Mouse (Mus musculus): ENCODE data around the gene Myo1g. TPM values are rescaled to one million over a fixed set of nuclear protein-coding genes. Genes with fewer than 3 reads are reported as not detected.

The Myo1g gene
- total RNA-seq, 2 experiments from 2014 or later: 6.3 to 6.5 TPM

DNA sequence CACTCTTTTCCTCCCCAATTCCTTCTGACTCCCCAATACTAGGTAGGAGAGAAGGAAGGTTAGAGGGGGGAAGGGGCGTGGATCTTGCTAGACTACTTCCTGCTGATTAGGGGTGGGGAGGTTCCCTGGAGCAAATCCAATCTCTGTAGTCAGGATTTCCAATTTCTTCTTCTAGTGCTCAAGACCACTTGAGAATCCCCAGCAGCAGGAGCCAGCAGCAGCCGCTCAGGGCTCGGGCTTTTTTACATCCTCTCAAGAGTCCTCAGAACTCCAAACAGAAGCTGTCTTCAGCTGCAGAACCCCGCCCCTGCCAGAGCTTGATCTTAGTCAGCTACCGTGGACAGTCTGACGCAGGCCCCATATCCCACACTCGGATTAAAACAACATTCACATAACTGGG, 33.3 kb downstream of the Myo1g start:
- no peak for DNase-seq

DNA sequence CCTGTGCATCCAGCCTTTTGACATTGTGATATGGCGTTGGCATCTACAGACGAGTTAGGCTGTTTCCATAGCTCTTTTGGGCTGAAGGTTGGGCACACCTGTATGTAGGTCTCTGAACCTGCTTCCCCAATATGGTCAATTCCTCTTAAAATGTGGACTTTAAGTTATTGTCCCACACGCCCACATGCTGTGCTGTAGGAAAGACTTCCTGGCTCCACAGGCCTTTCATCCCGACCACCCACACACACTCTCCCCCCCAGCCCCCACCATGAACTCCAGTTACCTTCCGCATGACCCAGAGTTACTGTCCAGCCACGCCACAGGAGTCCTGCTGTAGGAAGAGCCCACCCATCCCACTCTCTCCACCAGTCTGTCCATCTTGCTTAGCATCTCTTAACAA, 33.8 kb downstream of the Myo1g start:
- DNase-seq: no peak

DNA sequence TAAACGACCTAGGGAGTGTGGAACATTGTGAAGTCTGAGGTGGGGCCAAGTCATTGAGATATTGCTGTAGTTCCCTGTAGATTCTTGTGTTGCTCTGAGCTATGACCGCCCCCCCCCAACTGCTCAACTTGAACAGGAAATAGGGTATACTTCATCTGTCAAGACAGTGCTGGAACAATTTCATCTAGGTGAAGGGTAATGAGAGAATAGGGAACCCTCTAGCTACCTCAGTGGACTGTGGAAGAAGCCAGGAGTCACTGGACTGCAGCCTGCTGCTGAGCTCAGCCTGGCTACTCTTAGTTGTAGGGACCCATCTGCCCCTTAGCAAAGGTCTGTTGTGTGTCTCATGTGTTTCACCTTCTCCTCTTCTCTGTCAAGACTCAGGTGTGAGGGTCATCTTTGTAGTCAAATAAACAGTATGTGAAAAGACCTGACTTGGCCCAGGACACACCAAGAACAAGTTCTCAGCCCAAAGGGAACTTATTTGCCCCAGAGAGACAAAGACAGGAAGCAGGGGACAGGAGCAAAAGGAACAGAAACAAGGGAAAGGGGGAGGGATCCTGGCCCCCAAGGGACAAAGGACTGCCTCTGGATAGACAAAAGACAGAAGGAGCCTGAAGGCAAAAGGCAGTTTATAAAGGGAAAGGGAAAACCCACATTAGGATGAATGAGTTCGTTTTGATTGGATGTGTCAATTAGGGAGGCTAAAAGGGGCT, 36.4 kb downstream of the Myo1g start:
- DNase-seq: no peak

DNA sequence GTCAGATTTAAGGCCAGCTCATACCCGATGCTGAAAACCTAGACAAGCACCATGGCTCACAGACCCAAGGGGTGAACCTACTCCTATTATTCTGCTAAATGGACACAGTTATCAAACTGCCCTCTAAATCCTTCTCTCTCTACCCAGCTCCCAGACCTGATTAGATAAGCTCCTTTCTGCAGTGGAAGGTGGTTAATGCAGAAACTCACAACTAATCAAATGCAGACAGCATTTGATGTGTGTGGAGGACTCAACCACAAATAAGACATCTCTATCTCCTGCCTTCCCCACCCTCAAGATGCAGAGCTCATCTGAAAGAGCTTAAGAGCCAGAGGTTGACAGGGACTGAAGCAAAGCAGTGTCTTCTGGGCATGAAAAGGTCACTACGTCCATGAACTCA, 37.7 kb downstream of the Myo1g start:
- no peak for DNase-seq

DNA sequence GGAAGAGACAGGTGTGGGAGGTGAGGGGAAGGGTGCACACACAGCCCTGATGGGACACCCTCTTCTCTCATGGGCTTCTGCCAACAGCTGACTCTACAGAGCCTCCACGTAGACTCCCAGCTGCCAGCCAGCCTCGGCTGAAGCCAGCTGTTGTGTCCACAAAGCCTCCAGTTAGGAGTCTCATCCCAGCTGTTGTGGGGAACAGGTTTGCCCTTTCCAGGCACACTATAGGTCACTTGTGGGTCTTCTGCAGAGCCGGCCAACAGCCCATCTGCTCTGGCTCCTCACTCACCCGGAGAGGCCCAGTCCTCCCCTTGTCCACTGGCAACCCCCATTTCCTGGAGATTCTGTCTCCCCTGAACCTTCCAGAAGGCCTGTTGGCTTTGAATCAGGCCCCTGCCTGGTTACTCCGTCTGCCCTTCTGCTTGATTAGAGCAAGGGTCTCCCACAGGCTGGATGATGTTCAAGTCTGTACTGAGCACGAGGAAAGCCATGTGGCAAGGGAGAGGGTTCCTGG, 39.0 kb downstream of the Myo1g start:
- DNase-seq: no peak

DNA sequence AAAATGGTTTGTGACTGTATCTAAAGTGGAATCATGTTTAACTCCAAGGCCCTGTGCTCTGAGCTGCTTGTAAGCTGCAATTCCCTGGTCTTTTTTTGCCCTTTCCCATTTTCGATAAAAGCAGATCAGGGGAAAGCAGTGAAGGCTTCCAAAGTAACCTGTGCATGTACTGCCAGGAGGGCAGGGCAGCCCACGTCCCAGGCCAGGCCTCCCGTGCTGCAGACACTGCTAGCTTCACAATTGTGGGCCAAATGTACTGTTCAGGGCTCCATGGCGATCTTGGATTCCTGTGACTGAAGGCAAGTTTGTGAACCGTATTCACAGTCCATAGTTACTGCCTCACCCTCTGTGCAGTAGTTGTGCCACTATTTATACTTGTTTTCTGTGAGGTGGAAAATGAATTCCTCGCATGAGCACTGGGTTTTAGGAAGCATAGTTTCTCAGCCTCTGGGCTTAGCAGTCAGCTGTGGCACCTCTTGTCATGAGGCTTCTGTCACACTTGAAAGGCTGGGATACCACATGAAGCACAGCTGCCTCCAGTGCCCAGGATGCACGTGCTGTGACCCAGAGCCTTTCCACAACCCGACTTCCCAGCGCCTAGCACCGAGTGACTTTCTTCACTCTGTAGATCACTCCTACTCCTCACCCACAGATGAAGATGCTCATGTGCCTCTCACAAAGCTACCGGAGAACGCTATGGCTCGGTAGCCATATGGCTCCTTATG, 39.9 kb downstream of the Myo1g start:
- DNase-seq: no peak

DNA sequence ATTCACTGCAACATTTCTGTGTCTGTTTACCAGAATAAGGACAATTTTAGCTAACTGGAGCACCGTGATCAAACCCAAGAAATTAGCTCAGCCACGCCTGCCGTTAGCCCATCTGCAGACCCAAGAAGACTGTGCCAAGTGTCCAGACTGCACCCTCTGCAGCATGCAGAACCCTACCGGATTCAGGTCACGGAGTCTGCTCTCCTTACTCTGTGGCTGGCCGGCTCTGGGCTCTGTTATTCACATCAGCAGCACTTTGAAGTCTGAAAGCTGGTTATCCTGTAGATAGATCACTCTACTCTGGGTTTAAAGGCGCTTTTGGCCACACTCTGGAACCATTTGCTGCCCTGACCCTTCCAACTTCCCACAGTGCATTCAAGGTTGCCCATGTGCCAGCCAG, 40.6 kb downstream of the Myo1g start:
- no peak for DNase-seq

DNA sequence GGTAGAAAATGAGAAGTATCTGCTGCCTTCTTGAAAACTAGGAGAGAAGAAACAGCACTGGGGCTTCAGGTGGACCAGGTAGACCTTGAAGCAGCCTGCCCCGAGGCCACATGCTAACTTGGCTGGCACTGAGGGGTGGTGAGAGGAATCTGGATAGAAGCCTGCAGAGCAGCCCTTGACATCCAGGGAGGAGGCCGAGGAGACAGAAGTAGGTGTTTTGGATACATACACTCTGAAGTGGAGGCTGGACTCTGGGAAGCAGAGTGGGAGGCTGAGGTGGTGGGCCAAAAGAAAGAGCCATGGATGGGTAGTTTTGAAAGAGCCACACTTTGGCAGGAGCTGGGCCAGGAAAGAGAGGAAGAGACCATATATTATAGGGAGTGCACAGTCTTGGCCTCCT, 41.5 kb downstream of the Myo1g start:
- no peak for DNase-seq

DNA sequence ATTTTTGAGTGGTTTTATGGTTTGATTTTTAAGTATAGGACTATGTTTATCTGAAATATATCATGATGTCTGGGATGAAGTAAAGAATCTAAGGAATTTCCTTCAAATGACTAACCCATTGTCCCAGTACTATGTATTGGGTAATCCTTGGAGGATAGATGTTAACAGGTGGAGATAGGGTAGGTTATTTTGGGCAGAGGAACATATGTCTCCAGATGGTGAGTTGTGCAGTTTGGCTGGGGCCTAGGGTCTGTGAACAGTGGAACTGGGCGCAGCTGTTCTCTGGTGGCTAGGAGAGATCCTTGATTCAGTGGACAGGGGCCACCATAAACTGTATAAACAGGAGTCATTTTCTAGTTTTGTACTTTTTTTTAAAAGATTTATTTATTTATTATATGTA, 43.4 kb downstream of the Myo1g start:
- no peak for DNase-seq

DNA sequence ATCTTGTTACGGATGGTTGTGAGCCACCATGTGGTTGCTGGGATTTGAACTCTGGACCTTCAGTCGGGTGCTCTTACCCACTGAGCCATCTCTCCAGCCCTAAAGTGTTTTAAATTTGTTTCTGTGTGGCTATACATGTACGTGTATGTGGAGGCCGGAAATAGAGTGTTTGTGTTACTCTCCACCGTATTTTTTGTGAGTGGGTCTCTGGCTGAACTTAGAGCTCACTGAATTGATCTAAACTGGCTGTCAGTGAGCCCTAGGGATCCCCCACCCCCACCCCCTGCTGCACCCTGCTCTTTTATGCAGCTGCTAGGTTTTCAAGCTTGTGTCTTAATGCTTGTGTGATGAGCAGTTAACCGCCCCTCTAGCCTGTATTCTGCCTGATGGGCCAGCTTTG, 43.9 kb downstream of the Myo1g start:
- DNase-seq: no peak

DNA sequence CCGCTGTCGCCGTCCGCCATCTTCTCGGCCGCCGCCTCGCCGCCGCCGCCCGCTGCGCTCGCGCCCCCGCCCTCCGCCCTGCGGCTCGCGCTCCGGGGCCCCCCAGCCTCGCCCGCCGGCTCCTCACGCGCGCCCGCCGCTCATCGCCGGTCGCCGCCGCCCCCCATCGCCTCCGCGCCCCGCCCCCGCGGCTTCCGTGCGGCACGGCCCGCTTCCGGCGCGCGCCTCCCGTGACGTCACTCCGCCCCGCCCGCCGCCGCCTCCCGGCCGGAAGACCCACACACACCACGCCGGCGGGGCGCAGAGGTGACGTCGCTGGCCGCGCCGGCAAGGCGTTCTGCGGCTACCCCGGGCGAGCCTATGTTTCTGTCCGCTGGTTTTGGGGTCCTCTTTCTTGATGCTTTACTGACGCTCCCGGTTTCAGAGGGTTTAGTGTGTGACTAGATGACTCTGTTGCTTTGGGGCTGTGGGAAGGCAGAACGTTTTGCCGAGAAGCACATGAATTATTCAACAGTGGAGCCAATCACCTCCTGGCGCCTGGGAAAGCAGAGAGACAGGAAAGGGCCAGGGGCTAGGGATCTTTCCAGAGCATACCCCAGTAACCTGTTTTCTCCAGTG, 44.8 kb downstream of the Myo1g start, which contains the start of gene Purb:
Purb (minus strand) TSS at position 51 of the 618 bp plus-strand sequence.
- DNase-seq: peak; percentile 97

DNA sequence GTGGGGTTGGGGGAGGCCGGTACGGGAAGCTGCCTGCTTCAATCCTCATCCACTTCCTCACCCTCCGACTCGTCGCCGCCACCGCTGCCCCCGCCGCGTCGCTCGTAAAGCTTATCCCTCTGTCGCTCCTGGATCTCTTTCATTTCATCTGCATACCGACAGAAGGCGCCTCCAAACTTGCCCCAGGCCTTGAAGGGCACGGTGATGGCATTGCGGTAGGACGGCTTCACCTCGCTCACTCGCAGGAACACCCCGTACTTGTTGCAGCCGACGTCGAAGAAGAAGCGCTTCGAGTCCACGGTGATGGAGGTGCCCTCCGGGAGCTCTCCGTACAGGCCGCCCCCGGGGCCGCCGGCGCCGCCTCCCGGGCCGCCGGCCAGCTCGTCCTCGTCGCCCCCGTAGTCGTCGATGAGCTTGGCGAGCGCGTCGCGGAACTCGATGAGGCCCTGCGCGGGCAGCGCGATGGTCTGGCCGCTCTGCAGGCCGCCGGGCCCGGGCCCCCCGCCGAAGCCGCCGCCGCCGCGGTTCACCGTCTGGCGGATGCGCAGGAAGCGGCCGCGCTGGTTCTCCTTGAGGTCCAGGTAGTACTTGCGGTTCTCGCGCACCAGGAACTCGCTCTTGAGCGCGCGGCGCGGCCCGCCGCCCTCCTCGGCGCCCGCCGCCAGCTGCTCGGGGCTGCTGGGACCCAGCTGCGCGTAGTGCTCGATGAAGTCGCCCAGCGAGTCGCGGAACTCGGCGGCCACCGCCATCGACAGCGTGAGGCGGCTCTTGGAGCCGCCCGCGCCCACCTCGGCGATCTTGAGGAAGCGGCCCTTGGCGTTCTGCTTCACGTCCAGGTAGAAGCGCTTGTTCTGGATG, 45.7 kb downstream of the Myo1g start:
- DNase-seq: peak; percentile 73

DNA sequence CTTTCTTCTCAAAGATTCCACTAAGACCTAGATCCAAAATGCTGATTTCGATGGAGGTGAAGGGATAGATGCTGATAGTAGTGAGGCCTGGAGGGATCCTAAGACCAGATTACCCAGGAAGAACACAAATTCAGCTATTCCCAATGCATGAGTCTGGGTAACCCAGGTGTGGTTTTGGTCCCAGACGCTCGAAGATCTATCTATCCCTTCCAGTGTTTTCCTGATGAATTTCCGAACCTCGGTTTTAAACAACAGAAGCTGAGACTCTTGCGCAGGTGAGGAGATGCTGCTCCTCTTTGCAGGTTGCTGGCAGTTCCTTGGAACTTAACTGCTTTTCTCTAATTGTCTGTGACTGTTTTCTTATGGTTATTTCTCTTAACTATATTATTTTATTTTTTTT, 46.4 kb downstream of the Myo1g start:
- no peak for DNase-seq

DNA sequence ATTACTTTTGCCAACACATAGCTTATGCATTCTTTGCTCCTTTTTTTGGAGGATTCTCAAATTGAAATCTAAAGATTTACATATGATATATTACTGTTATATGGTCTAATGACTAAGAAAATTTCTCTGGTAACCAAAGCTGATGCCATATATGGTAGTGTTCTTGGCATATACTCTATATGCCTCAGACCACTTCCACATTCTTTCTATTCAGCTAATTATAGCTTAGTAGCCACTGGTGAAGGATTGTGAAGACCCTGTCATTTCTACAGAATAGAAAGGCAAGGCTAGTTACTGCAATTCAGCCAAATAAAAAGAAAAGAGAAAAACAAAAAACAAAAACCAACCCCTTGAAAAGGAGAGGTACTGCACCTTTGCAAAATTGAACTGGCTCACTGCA, 48.7 kb downstream of the Myo1g start:
- DNase-seq: no peak

DNA sequence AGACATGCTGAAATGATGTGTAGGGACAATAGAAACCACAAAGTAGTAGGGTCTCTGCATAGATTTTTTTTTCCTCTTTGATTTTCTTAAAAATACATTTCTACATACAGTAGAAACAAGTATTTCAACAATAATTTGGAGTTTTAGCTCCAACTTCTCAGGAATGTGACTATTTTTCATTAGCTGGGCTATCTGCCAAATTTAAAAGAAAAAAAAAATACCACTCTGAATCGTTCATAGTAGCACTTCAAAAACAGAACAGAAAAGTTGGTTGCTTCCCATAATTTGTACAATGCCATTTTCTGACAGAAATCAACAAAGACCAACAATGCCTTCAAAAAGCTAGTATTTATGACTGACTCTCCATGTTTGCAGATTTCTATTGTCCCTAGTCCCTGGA, 49.3 kb downstream of the Myo1g start:
- DNase-seq: no peak

DNA sequence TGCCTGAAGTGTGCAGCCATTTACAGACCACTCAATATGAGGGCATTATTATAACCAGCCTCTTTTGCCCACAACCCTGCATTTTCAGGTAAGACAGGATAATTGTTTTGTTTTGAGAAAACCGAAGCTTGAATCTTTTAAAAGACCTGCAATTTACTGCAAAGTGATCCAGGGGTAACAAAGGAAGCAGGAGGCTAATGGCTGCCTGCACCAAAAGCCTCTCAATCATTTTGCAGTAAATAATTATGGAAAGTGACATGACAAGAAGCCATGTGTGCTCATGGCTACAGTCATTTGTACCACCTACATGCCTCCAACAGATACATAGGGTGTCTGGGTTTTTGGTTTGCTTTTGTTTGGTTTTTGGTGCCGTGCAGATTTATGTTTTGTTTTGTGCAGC, 49.7 kb downstream of the Myo1g start:
- DNase-seq: no peak

DNA sequence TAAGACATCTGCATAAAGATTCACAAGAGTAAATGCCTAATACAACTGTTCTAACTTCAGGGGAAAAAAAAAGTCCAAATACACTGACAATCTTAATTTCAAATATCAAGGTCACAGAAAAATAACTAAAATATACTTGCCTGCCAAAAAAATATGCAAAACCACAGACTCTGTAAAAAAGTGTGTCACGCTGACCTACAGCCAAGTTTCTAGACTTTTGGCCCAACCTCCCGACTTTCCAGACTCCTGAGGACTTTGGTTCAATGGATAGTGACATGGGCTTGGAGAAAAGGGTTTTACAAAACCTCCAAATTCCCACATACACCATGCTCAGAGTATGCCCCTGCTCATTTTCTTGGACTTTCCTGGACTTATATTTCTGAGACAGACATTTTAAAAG, 52.2 kb downstream of the Myo1g start:
- peak; percentile 57 for DNase-seq

DNA sequence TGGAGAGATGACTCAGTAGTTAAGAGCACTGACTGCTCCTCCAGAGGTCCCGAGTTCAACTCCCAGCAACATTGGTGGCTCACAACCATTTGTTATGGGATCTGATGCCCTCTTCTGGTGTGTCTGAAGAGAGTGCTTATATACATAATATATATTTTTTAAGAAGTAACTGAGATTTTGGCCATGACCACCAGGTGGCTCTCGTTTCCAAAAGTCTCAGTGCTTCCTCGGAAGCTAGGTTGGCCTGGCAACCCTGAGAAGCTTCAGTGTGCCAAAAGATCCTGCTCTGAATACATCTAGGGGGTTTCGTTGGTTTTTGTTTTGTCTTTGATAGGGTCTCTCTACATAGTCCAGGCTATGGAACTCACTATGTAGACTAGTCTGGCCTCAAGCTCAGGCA, 55.6 kb downstream of the Myo1g start:
- peak; percentile 74 for DNase-seq

DNA sequence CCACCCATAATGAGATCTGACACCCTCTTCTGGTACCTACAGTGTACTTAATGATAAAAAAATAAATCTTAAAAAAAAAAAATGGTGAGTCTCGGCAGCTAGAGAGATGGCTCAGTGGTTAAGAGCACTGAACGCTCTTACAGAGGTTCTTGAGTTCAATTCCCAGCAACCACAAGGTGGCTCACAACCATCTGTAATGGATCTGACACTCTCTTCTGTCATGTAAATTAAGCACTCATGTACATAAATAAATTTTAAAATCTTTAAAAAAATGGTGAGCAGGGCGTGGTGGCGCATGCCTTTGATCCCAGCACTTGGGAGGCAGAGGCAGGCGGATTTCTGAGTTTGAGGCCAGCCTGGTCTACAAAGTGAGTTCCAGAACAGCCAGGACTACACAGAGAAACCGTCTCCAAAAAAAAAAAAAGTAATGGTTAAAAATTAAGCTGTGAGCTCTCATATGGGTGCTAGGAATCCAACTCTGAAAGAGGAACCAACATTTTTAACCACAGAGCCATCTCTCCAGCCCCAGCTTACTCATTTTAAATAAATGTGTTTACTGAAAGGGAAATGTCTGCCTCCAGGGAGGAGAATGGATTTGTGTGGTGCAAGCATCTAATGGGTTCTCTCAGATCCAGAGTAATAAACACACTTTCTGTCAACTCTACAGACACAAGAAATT, 57.5 kb downstream of the Myo1g start:
- no peak for DNase-seq

Data from adrenal gland, postnatal 10 days (tissue).